Mouse (Mus musculus) midbrain, embryonic 13.5 days (tissue): Measurements from ENCODE around the gene Ccdc124. TPM values are rescaled to one million over a fixed set of nuclear protein-coding genes. Genes with fewer than 3 reads are reported as not detected.

Source experiments
- ATAC-seq: fragments of 200-750 bp; cut with Nextera tagmentation; 2 replicates; pipeline ENCODE4 v1.8.0; 2017; ENCODE audit warnings: mild to moderate bottlenecking, moderate TSS enrichment, moderate library complexity
- H3K27ac ChIP-seq: fragments of 300-500 bp; sonication (generic); 2 replicates; pipeline ENCODE4 v1.5.1; 2015; ENCODE audit warnings: inconsistent platforms, mild to moderate bottlenecking, moderate library complexity
- H3K27me3 ChIP-seq: fragments of 300-500 bp; sonication (generic); 2 replicates; pipeline ENCODE4 v1.6.1; 2015; ENCODE audit warnings: mild to moderate bottlenecking, inconsistent platforms
- H3K36me3 ChIP-seq: fragments of 300-500 bp; sonication (generic); 2 replicates; pipeline ENCODE4 v1.6.1; 2015; ENCODE audit warnings: mild to moderate bottlenecking, inconsistent platforms
- H3K4me1 ChIP-seq: fragments of 300-500 bp; sonication (generic); replicated peaks from 2 replicates; pipeline ENCODE4 v1.6.1; 2015; ENCODE audit warnings: inconsistent platforms
- H3K4me2 ChIP-seq: fragments of 300-500 bp; sonication (generic); replicated peaks from 2 replicates; pipeline ENCODE4 v1.6.1; 2015; ENCODE audit warnings: moderate library complexity, mild to moderate bottlenecking, inconsistent platforms
- H3K4me3 ChIP-seq: fragments of 300-500 bp; sonication (generic); replicated peaks from 2 replicates; pipeline ENCODE4 v1.5.1; 2015; ENCODE audit warnings: mild to moderate bottlenecking, inconsistent platforms
- H3K9ac ChIP-seq: fragments of 300-500 bp; sonication (generic); replicated peaks from 2 replicates; pipeline ENCODE4 v1.6.1; 2015; ENCODE audit warnings: mild to moderate bottlenecking, inconsistent platforms
- H3K9me3 ChIP-seq: fragments of 300-500 bp; sonication (generic); 2 replicates; pipeline ENCODE4 v1.6.1; 2016; ENCODE audit warnings: mild to moderate bottlenecking, inconsistent platforms
- WGBS: fragments of 180-500 bp; shearing (Covaris S2); methylation state at CpG from one replicate; pipeline ENCODE4 v1.1.7; 2015; 5-methylcytosine and 5-hydroxymethylcytosine counted together
- polyA plus RNA-seq: library from polyadenylated mRNA; unstranded; fragments of >200 nt; fragmentation: Nextera tagmentation; extraction: Ambion mirVana; gene quantifications from 2 replicates; pipeline ENCODE4 v1.2.1, GENCODE M21; 2015

Ccdc124 gene
- polyA plus RNA-seq, 1 experiment from 2014 or later = 160 TPM

DNA sequence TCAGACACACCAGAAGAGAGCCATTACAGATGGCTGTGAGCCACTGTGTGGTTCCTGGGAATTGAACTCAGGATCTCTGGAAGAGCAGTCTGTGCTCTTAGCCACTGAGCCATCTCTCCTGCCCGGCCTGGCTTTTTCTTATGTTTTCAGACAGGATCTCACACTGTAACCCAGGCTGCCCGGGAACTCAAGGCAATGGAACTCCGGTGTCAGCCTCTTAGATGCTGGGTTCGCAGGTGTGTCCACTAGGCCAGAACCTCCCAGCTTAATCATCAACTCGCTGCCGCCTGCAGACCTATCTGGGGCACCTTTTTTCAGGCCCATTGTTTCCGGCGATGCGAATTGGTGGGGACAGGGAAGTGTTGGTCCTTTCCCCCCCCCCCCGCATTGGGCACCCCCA is 33.1 kb downstream of the Ccdc124 start:
- H3K36me3 ChIP-seq = peaks cover 16% of the 10 kb centered on the region
- H3K4me1 ChIP-seq = peaks cover 23% of the 10 kb centered on the region
- no peak overlapping the region for H3K4me3 ChIP-seq
- H3K4me2 ChIP-seq = peak overlapping the region; percentile 83; the same call in 1 of the 2 replicates
- no peak overlapping the region for H3K9ac ChIP-seq
- WGBS = 59% methylated on average over 10 of the region's 10 CpGs
- ATAC-seq = no peak
- H3K27ac ChIP-seq = peak overlapping the region; percentile 51; the same call in 1 of the 2 replicates
- H3K27me3 ChIP-seq = no peaks in the 10 kb centered on the region
- no peaks in the 10 kb centered on the region for H3K9me3 ChIP-seq

DNA sequence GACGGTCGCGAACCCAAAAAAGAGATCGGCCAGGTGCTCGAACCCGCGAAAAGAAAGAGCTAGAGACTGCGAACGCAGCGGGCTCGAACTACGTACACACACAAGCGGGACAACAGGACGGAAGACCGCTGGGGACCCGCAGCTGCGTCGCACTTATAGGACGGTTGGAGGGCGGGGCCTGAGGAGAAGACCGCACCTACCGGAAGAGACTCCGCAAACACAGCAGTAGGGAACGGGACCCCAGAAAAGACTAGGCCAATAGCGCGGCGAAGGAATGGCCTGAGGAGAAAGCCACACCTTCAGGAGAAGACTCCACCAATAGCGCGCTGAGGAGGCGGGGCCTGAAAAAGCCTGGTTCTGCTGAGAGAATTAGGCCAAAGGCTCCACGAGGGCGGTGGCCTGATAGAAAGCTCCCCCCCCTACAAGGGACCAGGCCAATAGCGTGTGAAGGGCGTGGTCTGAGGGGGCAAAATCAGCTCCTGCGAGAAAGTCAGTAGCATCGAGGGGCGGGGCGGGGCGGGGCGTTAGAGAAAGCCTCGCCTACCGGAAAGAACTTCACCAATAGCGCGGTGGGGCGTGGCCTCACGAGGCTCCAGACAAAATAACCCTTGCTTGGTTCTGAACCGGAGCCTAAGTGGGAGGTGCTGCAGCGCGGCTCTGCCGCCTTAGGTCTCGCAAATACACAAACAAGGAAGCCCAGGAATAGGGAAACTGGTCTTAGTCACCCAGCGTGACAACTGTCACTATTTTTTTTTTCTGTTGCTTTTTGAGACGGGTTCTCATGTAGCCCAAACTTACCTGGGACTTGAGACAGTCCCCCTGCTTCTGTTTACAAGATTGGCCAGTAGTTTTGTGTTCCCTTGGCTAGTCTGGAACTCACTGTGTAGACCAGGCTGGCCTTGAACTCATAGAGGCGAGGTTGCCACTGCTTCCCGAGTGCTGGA is 34.1 kb downstream of the Ccdc124 start, which contains the start of gene Arrdc2:
TSS of gene Arrdc2 (minus strand) at position 313 of the 944 bp plus-strand sequence.
- Histone ChIP-seq H3K27me3 (no peaks in the 10 kb centered on the region), H3K4me1 (peaks cover 21% of the 10 kb centered on the region), H3K36me3 (peaks cover 20% of the 10 kb centered on the region), H3K9me3 (no peaks in the 10 kb centered on the region), H3K4me3 (peak within 1 kb of the TSS; percentile 68), H3K4me2 (peak within 1 kb of the TSS; percentile 83), H3K27ac (peak within 1 kb of the TSS; percentile 87), H3K9ac (peak within 1 kb of the TSS; percentile 81)
- peak; percentile 97 for ATAC-seq
- WGBS = 2% methylated on average over 55 of the region's 55 CpGs

DNA sequence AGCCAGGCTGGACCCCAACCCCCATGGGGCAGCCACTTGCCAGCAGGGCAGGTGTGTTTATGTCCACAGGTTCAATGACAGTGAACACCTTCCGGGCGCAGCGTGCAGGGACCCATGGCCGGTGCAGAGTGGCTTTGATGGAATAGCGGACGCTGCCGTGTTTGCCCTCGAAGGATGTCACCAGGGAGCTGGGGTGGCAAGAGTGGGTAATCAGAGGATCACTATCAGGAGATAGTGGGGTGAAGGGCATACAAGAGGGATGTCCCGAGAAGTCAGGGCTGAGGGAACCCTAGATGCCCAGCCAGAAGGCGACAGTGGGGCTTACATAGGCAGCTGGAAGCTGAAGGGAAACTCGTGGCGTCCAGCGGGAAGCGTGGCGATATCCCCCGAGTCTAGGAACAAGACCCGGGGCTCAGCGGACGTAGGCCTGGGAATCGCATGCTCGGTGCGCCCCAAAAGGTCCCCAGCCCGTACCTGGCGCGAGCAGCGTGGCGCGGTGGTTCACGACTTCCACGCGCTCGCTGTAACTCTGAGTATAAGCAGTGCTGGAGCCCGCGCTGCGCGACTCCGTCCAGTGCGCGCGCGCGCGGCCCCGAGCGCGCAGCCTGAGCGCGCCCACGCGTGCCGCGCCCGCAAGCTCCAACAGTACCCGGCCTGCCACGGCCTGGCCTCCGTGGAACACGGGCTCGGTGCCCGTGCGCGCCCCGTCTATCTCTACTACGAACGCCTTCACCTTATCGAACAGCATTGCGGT is 34.9 kb downstream of the Ccdc124 start:
- whole genome bisulfite sequencing = 3% methylated on average over 61 of the region's 66 CpGs
- ATAC-seq = peak; percentile 53
- H3K27ac ChIP-seq = peak overlapping the region; percentile 87
- H3K36me3 ChIP-seq = peaks cover 22% of the 10 kb centered on the region
- H3K27me3 ChIP-seq = no peaks in the 10 kb centered on the region
- H3K4me2 ChIP-seq = peak overlapping the region; percentile 83
- peak overlapping the region; percentile 68 for H3K4me3 ChIP-seq
- peak overlapping the region; percentile 81 for H3K9ac ChIP-seq
- no peaks in the 10 kb centered on the region for H3K9me3 ChIP-seq
- H3K4me1 ChIP-seq = peaks cover 20% of the 10 kb centered on the region

DNA sequence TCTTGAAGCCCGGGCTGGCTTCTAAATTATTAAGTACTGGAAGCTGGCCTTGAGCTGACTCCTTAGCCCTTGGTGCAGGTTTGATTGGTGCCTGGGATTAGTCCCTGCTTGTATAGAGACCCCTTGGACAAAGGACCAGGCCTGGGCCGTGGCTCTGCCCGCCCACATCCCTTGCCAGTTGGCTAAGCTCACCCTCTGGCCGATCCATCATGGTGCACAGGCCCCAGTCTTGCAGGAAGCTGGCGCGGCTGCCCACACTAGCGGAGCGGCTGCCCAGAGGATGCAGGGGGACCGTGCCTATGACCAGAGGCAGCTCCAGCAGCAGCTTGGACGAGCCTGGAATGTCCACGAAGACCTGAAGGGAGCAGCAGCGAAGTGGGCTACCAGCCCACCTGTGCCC is 37.1 kb downstream of the Ccdc124 start:
- H3K4me1 ChIP-seq = peaks cover 30% of the 10 kb centered on the region
- no peak overlapping the region for H3K27ac ChIP-seq
- no peaks in the 10 kb centered on the region for H3K27me3 ChIP-seq
- H3K9ac ChIP-seq = no peak overlapping the region; the same call in 1 of the 2 replicates
- H3K36me3 ChIP-seq = peaks cover 18% of the 10 kb centered on the region; the same call in 1 of the 2 replicates
- H3K4me3 ChIP-seq = no peak overlapping the region
- H3K9me3 ChIP-seq = no peaks in the 10 kb centered on the region
- no peak for ATAC-seq
- H3K4me2 ChIP-seq = no peak overlapping the region
- WGBS = 88% methylated on average over 12 of the region's 12 CpGs

DNA sequence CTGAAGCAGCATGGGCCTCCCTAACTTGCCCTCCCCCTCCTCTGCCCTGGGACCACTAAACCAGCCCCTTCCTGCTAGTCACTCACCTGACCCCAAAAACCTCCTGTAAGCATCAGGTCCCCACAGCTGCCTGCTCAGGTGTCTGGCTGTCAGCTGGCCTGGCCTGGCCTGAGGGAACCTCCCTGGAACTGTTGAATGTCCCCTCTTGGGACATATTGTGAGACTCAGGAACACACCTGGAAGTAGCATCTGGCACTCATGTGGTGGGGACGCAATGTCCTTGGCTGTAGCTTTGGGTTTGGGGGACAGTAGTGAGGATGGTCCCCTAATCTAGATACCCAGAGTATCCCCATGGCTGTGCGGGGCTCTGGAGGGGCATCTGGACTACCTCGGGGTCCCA is 39.7 kb downstream of the Ccdc124 start:
- WGBS = 96% methylated on average over 3 of the region's 3 CpGs
- H3K4me3 ChIP-seq = no peak overlapping the region
- no peak for ATAC-seq
- H3K4me1 ChIP-seq = peaks cover 21% of the 10 kb centered on the region
- H3K36me3 ChIP-seq = peaks cover 18% of the 10 kb centered on the region; the same call in 1 of the 2 replicates
- H3K27ac ChIP-seq = no peak overlapping the region
- H3K9me3 ChIP-seq = no peaks in the 10 kb centered on the region
- no peak overlapping the region for H3K9ac ChIP-seq
- H3K27me3 ChIP-seq = no peaks in the 10 kb centered on the region
- H3K4me2 ChIP-seq = no peak overlapping the region

DNA sequence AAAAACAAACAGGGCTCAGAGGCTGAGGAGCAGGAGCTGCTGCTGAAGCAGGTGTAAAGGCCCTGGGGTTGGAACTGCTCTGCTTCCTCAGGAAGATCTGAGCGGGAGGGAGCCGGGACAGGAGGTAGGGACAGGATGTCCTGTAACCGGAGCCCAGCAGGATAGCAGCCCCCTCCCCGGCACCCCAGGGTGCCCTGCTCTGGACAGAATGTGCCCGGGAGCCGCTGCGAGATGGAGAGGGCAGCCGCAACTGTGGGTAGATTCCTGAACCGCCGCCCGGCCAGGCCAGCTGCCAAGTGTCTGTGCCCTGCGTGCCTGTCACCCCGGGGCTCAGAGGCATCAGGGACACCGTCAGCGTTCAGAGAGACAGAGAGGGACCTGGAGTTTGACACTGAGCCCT is 40.2 kb downstream of the Ccdc124 start:
- peaks cover 18% of the 10 kb centered on the region; the same call in 1 of the 2 replicates for H3K36me3 ChIP-seq
- peaks cover 17% of the 10 kb centered on the region for H3K4me1 ChIP-seq
- no peaks in the 10 kb centered on the region for H3K9me3 ChIP-seq
- no peak overlapping the region for H3K27ac ChIP-seq
- no peak overlapping the region for H3K4me3 ChIP-seq
- no peak overlapping the region for H3K9ac ChIP-seq
- no peak overlapping the region for H3K4me2 ChIP-seq
- no peaks in the 10 kb centered on the region for H3K27me3 ChIP-seq
- WGBS = 51% methylated on average over 15 of the region's 15 CpGs
- no peak; the same call in 1 of the 2 replicates for ATAC-seq

DNA sequence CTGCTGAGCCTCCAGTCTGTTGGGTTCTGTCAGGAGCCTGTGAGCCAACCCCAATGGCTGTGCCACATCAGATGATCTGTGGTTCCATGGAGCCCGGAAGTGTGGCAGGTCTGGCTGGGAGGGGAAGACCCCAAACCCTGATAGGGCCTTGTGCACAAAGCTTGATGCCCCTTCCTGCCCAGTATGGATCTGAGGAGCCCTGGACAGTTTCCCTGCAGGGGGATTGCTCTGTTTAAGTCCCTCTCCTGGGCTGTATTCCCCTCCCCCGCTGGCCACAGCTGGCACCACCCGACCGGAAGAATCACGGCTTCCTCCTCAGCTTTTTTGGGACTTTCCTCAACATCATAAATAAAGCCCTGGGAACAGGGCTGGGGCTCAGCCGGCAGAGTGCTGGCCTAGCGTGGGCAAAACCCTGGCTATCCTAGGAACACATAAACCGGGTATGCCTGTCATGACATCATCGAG is 40.7 kb downstream of the Ccdc124 start:
- Histone ChIP-seq H3K27ac (no peak overlapping the region), H3K9ac (no peak overlapping the region), H3K4me3 (no peak overlapping the region), H3K4me2 (no peak overlapping the region), H3K9me3 (no peaks in the 10 kb centered on the region), H3K36me3 (peaks cover 18% of the 10 kb centered on the region; the same call in 1 of the 2 replicates), H3K27me3 (no peaks in the 10 kb centered on the region), H3K4me1 (peaks cover 14% of the 10 kb centered on the region; the same call in 1 of the 2 replicates)
- ATAC-seq = no peak; the same call in 1 of the 2 replicates
- whole genome bisulfite sequencing = 54% methylated on average over 9 of the region's 9 CpGs

DNA sequence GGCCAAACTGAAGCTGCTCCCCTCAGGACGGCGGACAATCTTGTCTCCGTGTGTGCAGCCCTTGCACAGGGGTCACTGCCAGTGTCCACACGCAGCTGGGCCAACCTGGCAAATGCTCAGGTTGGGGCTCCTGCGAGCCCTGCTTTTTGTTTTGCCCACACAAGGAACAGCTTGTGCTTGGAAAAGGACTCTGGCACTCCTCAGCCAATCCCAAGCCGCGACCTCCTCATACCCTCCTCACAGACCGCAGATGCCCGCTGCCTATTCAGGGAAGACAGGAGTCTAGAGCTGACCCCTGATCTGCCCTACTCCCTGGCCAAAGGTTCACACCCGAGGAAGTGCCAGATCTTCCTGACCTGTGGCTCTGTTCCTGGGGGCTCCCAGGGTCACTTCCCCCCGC is 41.4 kb downstream of the Ccdc124 start:
- H3K36me3 ChIP-seq = peaks cover 18% of the 10 kb centered on the region; the same call in 1 of the 2 replicates
- WGBS = 69% methylated on average over 11 of the region's 11 CpGs
- H3K4me3 ChIP-seq = no peak overlapping the region
- H3K27me3 ChIP-seq = no peaks in the 10 kb centered on the region
- no peak overlapping the region for H3K27ac ChIP-seq
- H3K4me1 ChIP-seq = peaks cover 14% of the 10 kb centered on the region; the same call in 1 of the 2 replicates
- no peak for ATAC-seq
- H3K9ac ChIP-seq = 0 out of 2 replicates have a peak overlapping the region, but pooled peaks have one; percentile 19
- H3K9me3 ChIP-seq = no peaks in the 10 kb centered on the region
- H3K4me2 ChIP-seq = no peak overlapping the region

DNA sequence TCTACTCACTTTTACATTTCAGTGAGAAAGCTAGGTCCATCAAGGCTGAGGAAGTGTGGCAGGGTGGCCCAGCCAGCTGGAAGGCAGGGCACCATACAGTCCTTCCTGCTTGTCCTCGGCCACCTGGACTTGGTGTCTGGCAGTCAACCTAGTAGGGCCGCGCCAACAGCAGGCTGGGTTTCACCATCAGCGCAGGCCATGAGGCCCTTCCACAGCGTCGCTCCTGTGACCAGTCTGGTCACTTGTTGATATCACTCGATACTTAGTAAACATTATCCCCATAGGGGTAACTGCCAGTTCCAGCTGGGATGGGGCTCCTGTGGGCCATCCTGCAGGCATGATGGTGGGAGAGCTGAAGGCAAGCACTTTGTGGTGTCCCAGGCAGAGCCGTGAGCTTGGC is 42.2 kb downstream of the Ccdc124 start:
- Histone ChIP-seq H3K36me3 (peaks cover 15% of the 10 kb centered on the region; the same call in 1 of the 2 replicates), H3K9me3 (no peaks in the 10 kb centered on the region), H3K4me3 (no peak overlapping the region), H3K27ac (no peak overlapping the region), H3K27me3 (no peaks in the 10 kb centered on the region), H3K4me2 (no peak overlapping the region), H3K9ac (no peak overlapping the region), H3K4me1 (peaks cover 14% of the 10 kb centered on the region; the same call in 1 of the 2 replicates)
- no peak for ATAC-seq
- WGBS = 88% methylated on average over 8 of the region's 8 CpGs

DNA sequence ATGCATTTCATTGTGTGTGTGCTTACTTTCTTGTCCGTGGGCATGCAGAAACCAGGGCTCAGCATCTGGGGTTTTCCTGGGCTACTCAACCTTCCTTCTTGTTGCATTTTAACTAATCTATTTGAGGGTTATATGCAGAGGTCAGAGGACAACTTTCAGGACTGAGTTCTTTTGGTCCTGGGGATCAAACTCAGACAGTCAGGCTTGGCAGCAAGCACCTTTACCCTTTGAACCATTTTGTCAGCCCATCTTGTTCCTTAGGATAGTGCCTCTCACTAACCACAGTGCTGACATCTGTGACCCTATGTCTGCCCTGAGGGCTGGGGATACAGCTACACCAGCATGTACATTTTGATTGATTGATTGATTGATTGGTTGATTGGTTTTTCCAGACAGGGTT is 45.9 kb downstream of the Ccdc124 start:
- Histone ChIP-seq H3K27me3 (no peaks in the 10 kb centered on the region), H3K27ac (no peak overlapping the region), H3K9me3 (no peaks in the 10 kb centered on the region), H3K4me2 (no peak overlapping the region), H3K9ac (no peak overlapping the region), H3K36me3 (no peaks in the 10 kb centered on the region), H3K4me1 (peaks cover 9% of the 10 kb centered on the region; the same call in 1 of the 2 replicates), H3K4me3 (no peak overlapping the region)
- no peak for ATAC-seq
- 91% methylated on average over 1 of the region's 1 CpGs for WGBS

DNA sequence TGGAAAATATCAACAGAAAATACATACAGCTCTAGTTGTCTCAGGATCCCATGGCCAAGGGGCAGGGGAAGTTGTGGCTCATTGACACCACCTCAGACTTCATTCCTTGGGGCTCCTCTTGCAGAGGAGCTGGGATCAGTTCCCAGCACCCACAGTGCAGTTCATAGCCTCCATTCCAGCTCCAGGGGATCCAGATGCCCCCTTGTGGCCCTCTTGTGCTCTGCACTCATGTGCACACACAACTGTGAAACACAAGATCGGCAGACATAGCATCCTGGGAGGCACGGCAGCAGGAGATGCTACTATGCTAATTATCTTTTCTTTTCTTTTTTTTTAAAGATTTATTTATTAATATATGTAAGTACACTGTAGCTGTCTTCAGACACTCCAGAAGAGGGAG is 46.7 kb downstream of the Ccdc124 start:
- Histone ChIP-seq H3K27ac (no peak overlapping the region), H3K9me3 (no peaks in the 10 kb centered on the region), H3K4me2 (no peak overlapping the region), H3K4me3 (no peak overlapping the region), H3K27me3 (peaks cover 2% of the 10 kb centered on the region; the same call in 1 of the 2 replicates), H3K36me3 (no peaks in the 10 kb centered on the region), H3K9ac (no peak overlapping the region), H3K4me1 (peaks cover 5% of the 10 kb centered on the region; the same call in 1 of the 2 replicates)
- 95% methylated on average over 2 of the region's 2 CpGs for WGBS
- ATAC-seq = no peak
